Mouse (Mus musculus) neural tube, embryonic 10.5 days (tissue): ENCODE data around the gene Bcl6b.

Experiments
- DNase-seq: peaks from one replicate; pipeline ENCODE4 v3.0.0-alpha.2; 2017; ENCODE audit warnings: low spot score; ENCODE audit errors: extremely low spot score

Bcl6b gene

DNA sequence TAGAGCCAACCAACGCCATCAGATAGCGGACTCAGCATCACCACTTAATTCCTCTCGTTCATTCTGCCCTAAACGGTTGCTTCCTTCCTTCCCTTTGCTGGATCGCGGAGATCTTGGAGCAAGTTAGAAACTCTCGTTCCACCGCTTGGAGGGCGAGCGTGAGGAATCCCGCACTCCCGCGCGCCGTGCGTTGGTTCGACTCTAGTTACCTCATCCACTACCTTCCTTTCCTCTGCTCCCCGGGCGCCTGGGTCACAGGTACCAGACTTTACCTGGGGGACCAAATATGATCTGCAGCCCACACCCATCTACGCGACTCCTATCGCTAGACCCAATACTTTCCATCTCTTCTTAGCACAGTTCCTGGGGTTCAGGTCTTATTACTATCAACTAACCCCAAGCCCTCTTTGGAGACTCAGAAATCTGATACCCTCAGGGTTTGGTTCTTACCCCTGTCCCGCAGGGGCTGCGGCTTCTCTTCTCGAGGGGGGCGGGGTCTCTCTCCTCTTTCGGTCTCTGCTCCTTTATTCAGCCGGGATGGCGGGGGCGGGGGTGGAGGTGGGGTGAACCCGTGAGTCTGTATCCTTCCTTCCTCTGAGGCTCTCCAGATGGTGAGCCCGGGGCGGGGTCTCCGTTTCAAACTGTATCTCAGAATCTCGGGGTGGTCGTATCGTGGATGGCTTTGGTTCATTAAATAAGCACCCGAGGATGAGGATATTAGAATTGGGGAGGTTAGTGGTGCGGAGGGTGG, at the start of gene Bcl6b:
Gene Bcl6b (minus strand): TSS at position 539 of the 751 bp plus-strand sequence.
- DNase-seq, result peak; percentile 35

DNA sequence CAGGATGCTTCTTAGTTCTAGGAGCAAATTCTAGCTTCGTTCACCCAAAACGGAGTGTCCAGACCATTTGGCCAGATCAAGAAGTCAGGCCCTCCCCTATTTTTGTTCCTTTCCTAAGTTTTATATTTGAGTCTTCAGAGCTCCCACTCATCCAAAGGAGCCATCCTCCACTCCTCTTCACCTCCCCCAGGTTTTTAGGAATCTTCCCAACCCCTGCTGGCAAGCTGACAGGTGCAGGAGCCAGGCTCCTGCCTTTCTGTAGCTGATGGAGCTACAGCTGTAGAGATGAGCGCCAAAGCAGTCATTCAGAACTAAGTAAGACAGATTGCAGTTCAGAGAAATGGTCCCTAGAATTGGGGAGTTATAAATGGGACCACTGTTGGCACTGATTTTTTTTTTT, 49.4 kb upstream of the Bcl6b start:
- DNase-seq, result no peak

DNA sequence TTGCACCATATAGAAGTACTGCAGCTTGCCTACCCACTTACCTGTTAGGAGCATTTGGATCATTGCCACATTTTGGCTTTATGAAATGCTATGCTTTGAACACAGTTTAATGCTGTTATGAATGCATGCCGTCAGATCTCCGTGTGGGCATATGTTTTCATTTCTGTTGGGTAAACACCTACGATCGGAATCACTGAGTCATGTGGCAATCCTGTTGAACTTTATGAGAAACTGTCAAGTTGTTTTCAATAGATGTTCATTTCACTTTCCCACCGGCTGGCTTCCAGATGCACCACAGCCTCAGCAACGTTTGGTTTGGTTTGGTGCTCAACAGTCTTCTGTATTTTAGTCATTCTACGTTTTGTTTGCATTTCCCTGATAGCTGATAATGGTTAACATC, 42.0 kb upstream of the Bcl6b start:
- DNase-seq, result no peak

DNA sequence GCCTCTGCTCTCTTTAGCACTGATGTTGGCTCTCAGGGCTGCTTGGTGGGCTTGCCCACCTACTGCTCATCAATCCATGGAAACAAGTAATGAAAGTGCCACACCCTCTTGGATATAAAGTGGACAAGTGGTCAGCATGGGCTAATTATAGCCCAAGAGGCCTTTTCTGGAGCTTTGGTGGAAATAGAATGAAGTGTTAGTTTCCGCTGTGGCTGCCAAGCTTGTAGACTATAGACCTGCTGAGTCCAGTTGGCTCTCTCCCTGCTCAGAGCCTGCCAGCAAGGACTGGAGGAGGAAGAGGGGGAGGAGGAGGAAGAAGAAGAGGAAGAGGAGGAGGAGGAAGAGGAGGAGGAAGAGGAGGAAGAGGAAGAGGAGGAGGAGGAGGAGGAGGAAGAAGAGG, 36.8 kb upstream of the Bcl6b start:
- no peak for DNase-seq

DNA sequence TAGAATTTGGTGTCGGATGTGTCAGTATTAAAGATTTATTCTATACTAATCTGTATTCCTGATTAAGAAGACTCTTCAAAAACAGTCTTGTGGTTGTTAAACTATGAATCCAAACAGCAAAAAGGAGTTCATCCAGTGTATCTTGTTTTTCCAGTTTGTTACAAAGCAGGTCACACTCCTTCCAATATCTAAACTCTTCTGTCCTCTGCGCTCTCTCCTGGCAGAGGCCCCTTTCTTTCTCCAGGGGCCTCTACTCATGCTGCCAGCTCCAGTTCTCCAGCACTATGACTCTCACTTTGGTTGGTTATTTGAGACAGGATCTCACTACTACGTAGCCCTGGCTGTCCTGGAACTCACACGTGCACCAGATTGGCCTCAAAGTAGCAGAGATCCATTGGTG, 36.2 kb upstream of the Bcl6b start:
- DNase-seq, result no peak

DNA sequence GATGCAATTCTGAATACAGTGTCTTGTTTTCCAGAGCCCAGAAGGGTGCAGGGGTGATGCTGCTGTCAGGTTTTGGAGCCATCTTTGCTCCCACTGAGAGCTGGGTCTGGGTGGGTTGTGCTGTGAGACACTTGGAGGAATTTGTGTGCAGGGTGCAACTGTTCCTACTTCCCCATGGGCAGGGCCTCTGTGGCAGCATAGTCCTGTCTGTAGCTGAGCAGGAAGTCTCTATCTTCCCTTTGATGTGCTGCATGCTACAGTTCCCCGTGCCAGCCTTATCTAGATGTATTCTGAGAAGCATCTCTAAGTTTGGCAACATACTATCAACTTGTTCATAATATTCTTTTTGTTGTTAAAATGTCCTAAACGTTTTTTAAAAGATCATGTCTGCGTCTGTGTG, 35.7 kb upstream of the Bcl6b start:
- DNase-seq, result no peak

DNA sequence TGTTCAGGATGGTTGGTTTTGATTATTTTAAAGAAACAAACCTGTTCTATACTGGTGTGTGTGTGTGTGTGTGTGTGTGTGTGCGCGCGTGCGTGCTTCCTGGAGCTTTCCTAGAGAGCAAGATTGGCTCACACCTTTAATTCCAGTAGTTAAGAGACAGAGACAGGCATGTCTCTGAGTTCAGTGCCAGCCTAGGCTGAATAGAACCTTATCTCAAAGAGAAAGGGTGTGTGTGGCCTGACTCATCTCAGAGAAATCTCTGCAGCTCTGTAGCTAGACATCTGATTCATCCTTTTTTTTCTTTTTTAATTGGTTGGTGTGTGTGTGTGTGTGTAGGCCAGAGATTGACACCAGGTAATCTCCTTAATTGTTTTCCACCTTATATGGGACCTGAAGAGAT, 29.4 kb upstream of the Bcl6b start:
- no peak for DNase-seq

DNA sequence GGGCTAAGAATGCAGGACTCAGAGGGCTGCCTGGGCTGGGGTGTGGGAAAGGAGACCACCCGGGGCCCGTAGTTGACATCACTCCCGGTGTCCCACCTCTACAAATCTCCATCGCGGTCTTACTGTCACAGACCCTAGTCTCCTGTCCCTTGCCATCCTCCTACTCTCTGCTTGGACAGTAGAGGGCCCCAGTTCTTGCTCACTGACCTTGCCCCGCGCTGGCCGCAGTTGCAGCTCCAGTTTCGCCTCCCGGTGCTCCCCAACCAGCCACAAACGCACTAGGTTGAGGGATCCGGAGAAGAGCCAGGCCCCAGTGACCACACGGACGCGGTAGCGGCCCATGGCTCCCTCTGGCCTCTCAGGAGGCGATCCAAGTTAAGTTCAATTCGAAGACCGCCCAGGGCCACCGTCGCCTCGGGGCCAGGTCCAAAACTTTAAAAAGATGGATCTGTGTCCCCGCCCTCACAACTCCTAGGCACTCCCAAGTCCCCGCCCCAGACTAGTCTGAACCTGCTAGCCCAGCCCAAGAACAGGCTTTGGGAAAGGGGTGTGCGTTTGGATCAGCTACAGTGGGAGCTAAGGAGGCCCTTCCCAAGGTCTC, 25.4 kb upstream of the Bcl6b start, which contains the start of gene Alox12:
Gene Alox12 (minus strand): TSS at position 423 of the 601 bp plus-strand sequence.
- DNase-seq, result peak; percentile 62

DNA sequence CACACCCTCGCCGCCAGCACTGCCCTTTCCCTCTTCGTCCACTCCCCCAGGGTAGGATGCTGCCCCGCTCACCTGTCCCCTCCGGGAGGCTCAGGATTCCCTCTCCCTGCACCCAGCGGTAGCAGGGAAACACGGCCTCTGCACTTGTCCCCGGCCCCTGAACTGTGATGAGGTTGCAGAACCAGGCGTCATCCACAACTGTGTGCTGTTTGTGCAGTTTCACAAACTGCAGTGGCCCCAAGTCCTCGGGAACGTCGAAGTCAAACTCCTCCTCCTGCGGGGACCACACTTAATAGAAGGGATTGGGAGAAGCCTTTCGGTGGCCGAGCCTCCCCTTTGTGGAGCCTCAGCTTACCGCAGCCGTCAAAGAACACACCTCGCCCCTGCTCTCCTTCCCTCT, 24.7 kb upstream of the Bcl6b start:
- DNase-seq, result peak; percentile 26

DNA sequence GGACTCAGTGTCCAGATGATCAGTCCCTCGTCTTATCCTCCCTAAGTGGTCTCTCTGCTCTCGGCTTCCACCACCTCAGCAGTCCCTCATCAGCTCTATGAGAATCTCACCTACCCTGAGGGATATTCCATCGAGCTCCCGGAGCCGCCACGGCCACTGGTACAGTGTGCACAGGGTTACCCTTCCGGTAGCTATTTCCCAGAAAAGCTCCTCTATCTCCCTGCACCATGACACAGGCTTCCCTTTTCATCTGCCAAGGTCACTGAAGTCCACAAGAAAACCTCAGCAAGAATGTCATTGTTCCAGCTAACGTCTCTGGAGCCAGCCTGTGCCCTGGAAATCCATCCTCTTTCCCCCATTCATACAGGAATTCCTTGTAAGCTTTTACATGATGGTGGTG, 22.3 kb upstream of the Bcl6b start:
- no peak for DNase-seq

DNA sequence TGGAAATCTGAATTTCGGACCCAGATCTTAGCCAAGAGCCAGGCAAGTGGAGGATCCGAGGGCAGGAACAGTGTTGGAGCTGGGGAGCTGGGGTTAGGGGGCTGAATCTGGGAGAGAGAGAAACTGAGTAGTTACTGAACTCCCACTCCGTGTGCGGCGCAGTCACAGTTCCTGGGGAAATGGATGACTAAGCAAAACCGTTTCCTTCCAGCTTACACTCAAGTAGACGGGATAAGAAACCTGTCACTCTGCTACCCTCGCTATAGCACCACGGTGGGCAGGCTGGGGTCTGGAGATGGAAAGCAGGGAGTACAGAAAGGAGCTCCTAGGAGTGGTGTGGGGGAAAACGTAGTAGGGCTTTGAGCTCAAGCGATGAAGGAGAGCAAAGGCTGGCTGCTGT, 20.6 kb upstream of the Bcl6b start:
- DNase-seq, result no peak

DNA sequence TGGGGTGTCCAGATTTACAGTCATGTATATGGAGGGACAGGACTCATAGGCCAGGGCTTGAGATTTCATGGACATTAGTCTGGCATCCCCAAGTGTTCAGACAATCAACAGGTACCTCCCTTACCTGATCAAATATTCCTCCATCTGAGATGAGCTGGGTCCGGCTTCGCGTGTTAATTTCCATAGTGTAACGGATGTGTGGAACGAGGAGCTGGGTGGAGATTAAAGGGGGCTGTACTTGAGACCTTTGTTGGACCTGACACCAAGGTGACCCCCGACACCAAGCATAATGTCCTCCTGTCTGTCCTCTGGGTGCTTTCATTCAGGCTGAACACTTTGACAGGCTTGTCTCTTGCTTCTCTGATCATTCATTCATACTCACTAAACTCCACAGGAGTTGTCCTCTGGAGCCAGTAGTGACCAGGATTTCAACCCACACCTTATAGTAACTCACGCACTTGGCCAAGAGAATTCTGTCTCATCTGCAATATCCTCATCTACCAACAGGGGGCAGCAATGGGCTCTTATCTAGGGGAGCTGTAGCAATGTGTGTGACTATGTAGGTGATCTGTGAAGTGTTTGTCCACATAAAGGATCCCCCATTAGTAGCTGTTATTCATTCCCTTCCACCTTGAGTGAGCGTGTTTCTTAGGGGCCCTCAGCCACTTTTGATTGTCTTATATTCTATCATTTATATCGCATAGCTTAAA, 17.7 kb upstream of the Bcl6b start:
- DNase-seq, result peak; percentile 57

DNA sequence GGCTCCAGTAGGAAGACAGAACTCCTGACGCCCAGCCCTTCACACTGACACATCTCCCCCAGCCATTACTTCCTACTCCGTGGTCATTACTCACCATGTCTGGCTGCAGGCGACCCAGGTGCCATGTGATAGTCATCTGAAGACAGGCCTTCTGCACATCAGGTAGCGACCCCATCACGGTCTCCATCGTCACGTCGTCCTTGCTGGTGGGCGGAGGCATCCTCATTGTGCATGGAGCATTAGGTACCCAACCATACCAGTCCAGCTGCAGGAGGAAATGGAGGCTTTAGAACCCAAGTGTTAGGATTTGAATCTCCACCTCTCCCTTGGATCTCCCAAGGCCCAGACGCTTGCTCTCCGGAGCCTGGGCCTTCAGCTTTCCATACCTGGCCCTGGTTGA, 13.0 kb upstream of the Bcl6b start:
- DNase-seq, result no peak

DNA sequence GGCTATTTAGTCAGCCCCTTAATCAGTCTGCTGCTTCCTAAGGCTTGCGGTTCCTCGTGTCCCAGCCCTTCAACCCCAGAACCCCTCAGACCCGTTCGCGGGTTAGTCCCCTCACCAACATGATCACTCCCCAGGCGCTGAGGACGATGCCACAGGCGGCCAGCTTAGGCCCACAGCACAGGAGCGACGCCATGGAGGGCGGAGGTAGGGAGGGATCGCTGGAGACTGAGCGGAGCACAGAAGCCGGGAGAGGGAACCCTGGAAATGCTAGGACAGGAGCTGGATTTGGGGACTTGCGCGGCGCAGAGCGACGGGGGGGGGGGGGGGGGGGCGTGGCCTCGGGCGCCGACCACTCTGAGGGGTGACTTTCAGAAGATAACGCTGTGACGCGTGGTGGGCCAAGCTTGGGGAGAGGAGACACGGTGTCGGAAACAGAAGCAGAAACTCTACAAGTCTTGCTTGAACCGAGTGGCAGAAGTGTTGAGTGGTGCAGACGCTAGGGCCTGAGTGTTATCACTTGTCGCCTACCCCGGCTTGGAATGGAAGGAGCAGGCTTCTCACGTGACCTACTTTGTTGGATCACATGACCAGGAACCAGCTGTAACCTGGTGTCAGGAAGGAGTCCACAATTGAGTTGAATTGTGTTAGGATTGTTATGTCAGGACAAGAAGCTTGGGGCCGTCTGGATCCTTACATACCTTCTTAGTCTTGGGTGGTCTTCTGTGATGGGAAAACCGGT, 10.1 kb upstream of the Bcl6b start, which contains the start of the genes Gm21988 and Rnasek:
Gene Gm21988 (minus strand): TSS at position 290 of the 739 bp plus-strand sequence.
Gene Rnasek (minus strand): TSS at position 302 of the 739 bp plus-strand sequence.
- peak; percentile 88 for DNase-seq

DNA sequence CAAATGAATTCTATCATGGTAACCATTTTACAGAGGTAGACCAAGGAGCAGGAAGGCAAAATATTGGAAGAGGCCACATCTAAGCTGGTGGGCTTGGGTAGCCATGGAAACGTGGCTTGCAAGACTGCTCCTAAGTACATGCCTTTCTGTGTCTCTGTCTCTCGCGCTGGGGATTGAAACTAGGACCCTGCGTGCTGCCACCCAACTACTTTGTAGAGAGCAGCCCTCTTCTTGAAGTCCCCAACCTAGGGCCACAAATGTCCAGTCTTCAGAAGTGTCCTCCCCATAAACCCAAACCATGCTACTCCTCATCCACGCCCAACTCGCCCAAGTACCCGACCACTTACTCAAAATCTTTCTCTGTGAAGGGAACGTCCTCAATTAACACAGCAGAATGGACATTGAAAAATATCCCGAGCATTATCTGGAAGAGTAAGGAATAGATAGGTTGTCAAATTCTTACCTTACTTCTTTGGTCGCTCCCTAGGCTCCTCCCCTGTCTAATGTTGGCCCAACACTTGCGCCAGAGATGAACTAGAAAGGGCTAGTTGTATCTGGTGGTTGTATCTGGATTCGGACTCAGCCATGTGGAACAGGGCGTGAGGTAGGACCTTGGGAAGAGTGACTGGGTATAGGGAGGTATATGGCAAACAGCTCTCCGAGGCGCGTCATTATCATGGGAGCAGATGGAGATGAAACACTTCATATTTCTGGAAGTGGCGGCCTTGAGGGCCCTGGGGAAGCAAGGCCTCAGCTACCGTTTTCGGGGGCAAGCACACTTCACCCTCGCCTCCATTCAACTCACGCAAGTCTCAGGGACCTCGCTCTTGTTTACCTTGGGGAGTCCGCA, 9.2 kb upstream of the Bcl6b start:
- DNase-seq, result no peak

DNA sequence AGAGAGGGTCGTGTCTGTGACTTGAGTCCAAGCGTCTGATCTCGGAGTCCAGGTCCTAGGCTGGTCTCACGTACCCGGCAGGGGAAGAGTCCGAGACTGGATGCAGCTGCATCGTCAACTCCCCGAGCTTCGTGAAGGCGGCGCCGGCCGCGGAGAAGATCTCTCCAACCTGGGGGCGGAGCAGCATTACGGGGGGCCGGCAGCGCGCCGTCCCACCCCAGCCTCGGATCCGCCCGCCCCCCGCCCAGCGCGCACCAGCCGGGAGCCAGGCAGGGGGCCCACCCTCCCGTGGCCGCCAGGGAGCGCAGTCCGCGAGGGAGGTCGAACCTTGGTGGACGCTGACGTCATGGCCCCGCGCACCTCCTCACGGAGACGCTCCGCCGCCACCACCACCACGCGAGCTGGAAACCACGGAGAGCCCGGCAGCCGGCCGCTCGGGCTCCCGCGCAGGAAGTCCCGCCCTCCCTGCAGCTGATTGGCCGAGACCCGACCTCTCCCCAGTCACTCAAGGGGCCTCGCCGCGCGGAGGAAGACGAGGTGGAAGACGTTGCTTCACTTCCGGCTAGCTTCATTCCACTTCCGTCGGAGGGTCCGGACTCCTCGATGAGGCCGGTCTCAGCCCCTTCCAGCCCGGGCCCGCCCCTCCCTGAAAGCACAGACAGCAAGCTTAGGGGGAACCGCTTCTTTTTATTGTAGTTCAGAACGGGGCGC, 8.0 kb upstream of the Bcl6b start, which contains the start of gene 0610010K14Rik:
Gene 0610010K14Rik (minus strand): TSS at position 458 of the 711 bp plus-strand sequence.
- peak; percentile 98 for DNase-seq

DNA sequence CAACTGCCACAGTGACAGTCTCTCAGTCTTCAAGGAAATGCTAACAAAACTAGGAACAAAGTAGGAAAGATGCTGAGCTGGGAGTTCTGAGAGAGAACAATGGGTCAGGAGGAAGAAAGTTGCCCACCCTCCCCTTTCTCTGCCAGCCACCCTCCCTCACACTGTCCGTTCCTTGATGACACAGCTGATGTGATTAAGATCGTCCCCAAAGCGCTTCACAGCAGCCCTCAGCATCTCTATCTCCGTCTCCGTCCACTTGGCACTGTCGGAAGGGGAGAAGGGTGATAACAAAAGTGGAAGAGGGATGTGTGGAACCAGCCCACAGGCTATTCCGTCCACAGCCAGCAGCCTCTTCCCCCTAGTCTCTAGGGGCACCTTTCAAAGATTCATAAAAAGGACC, 7.1 kb upstream of the Bcl6b start:
- DNase-seq, result no peak

DNA sequence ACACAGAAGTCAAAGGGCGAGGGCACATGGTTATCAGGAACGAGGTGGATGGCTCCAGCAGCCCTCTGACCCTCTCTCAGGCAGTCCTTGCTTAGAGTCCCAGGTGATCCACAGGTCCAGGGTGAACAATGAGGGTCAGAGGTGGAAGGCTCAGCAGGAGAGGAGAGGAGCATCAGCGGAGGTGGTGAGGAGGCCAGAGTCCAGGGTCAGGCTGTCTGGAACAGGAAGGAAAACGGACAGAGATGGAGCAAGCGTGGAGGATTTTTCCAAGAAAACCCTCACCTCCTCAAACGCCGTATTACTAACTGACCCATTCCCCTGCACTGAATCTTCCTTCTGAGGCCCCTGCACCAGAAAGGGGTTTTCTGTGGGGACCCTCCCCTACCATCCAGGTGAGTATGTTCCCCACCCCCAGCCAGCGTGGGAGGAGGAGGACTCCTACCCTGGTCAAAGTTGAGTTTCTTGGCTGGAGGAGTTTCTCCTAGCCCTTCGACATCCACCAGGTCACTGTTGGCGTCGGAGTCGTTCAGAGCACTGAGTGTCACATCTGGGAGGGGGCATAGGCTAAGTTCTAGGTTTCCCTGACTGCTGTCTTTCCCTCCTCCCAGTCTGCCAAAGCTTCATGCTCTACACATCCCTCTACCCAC, 5.8 kb upstream of the Bcl6b start:
- DNase-seq, result no peak

DNA sequence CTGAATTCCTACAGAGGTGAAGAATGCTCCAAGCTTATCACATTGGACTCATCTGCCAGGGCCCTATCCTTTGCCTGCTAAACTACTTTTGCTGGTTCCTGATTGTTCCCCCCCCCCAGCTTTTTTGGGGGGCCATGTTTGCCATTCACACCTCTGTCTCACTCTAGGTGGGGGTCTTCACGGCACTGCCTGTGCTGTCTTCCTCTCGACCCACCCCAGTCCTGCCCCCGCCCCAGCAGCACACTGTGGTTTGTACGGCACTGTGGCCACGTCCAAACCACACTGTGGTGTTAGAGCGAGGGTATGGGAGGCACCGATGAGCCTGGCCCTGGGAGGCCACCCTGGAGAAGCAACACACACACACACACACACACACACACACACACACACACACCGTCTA, 4.9 kb upstream of the Bcl6b start:
- no peak for DNase-seq
